Mouse (Mus musculus) heart, embryonic 16.5 days (tissue): Measurements from ENCODE around the gene Drosha. TPM values are rescaled to one million over a fixed set of nuclear protein-coding genes. Genes with fewer than 3 reads are reported as not detected.

Experiments
- ATAC-seq: fragments of 200-750 bp; cut with Nextera tagmentation; replicated peaks from 2 replicates; pipeline ENCODE4 v1.8.0; 2017; ENCODE audit warnings: moderate number of reproducible peaks; ENCODE audit not compliant: insufficient read depth, low FRiP score; ENCODE audit errors: extremely low read depth
- H3K27ac ChIP-seq: fragments of 300-500 bp; sonication (generic); 2 replicates; pipeline ENCODE4 v1.5.1; 2014; ENCODE audit warnings: mild to moderate bottlenecking, low read length, control low read depth, moderate library complexity
- H3K27me3 ChIP-seq: fragments of 300-500 bp; sonication (generic); 2 replicates; pipeline ENCODE4 v1.6.1; 2014; ENCODE audit warnings: low read length, mixed read lengths; ENCODE audit not compliant: control insufficient read depth, insufficient read depth
- H3K36me3 ChIP-seq: fragments of 300-500 bp; sonication (generic); 2 replicates; pipeline ENCODE4 v1.6.1; 2014; ENCODE audit not compliant: control insufficient read depth, insufficient read depth
- H3K4me1 ChIP-seq: fragments of 300-500 bp; sonication (generic); 2 replicates; pipeline ENCODE4 v1.6.1; 2014; ENCODE audit warnings: low read length, mixed read lengths; ENCODE audit not compliant: control insufficient read depth, insufficient read depth
- H3K4me2 ChIP-seq: fragments of 300-500 bp; sonication (generic); 2 replicates; pipeline ENCODE4 v1.6.1; 2014; ENCODE audit warnings: low read depth, mild to moderate bottlenecking, control low read depth, low read length
- H3K4me3 ChIP-seq: fragments of 300-500 bp; sonication (generic); 2 replicates; pipeline ENCODE4 v1.5.1; 2014; ENCODE audit warnings: mild to moderate bottlenecking, control low read depth, low read length
- H3K9ac ChIP-seq: fragments of 300-500 bp; sonication (generic); 2 replicates; pipeline ENCODE4 v1.6.1; 2014; ENCODE audit warnings: low read length, control low read depth
- H3K9me3 ChIP-seq: fragments of 300-500 bp; sonication (generic); replicated peaks from 2 replicates; pipeline ENCODE4 v1.6.1; 2016; ENCODE audit warnings: low read length; ENCODE audit not compliant: control insufficient read depth
- WGBS: fragments of 180-500 bp; shearing (Covaris S2); extraction: QIAGEN DNeasy Blood & Tissue Kit; methylation state at CpG from one replicate; pipeline ENCODE4 v1.1.7; 2014; 5-methylcytosine and 5-hydroxymethylcytosine counted together
- polyA plus RNA-seq: library from polyadenylated mRNA; unstranded; fragments of >200 nt; fragmentation: Nextera tagmentation; extraction: Ambion mirVana; gene quantifications from 2 replicates; pipeline ENCODE4 v1.2.1, GENCODE M21; 2015

Gene Drosha
- polyA plus RNA-seq, 1 experiment from 2014 or later = 25.4 TPM

GRCm38 (mm10) chr15:12822416-12823395, 1.9 kb upstream of the Drosha start:
- Histone ChIP-seq H3K4me3 (no peak overlapping the region), H3K27ac (no peak overlapping the region), H3K9me3 (no peaks in the 10 kb centered on the region), H3K36me3 (peaks cover 23% of the 10 kb centered on the region), H3K4me1 (peaks cover 13% of the 10 kb centered on the region), H3K4me2 (no peak overlapping the region), H3K27me3 (no peaks in the 10 kb centered on the region), H3K9ac (no peak overlapping the region)
- no peak for ATAC-seq
- WGBS = 72% methylated on average over 9 of the region's 9 CpGs

- Histone ChIP-seq H3K4me2 (peak overlapping the region; percentile 83), H3K27me3 (no peaks in the 10 kb centered on the region), H3K9me3 (no peaks in the 10 kb centered on the region), H3K36me3 (peaks cover 30% of the 10 kb centered on the region), H3K27ac (no peak overlapping the region), H3K4me1 (peaks cover 13% of the 10 kb centered on the region), H3K4me3 (peak overlapping the region; percentile 95), H3K9ac (peak overlapping the region; percentile 95)
- WGBS = 76% methylated on average over 2 of the region's 2 CpGs
- no peak for ATAC-seq
Observed at GRCm38 (mm10) chr15:12823455-12824119, 1.0 kb upstream of the Drosha start.

- peak; percentile 9 for ATAC-seq
- Histone ChIP-seq H3K4me1 (peaks cover 13% of the 10 kb centered on the region), H3K9me3 (no peaks in the 10 kb centered on the region), H3K27ac (peak overlapping the region; percentile 38), H3K9ac (peak overlapping the region; percentile 74), H3K4me2 (peak overlapping the region; percentile 82), H3K27me3 (no peaks in the 10 kb centered on the region), H3K4me3 (peak overlapping the region; percentile 95), H3K36me3 (peaks cover 30% of the 10 kb centered on the region)
- under 1% methylated on average over 31 of the region's 31 CpGs for WGBS
Observed at GRCm38 (mm10) chr15:12824965-12825364, 350 bp downstream of the Drosha start.

- H3K27ac ChIP-seq = no peak overlapping the region
- no peak for ATAC-seq
- peak overlapping the region; percentile 95 for H3K4me3 ChIP-seq
- peak overlapping the region; percentile 74 for H3K9ac ChIP-seq
- H3K4me2 ChIP-seq = peak overlapping the region; percentile 82
- H3K4me1 ChIP-seq = peaks cover 13% of the 10 kb centered on the region
- peaks cover 30% of the 10 kb centered on the region for H3K36me3 ChIP-seq
- no peaks in the 10 kb centered on the region for H3K9me3 ChIP-seq
- 51% methylated on average over 12 of the region's 12 CpGs for WGBS
- no peaks in the 10 kb centered on the region for H3K27me3 ChIP-seq
Observed at GRCm38 (mm10) chr15:12825408-12825807, 793 bp downstream of the Drosha start.

GRCm38 (mm10) chr15:12829878-12830277, 5.3 kb downstream of the Drosha start:
- Histone ChIP-seq H3K4me2 (no peak overlapping the region), H3K27ac (no peak overlapping the region), H3K9me3 (no peaks in the 10 kb centered on the region), H3K9ac (no peak overlapping the region), H3K27me3 (no peaks in the 10 kb centered on the region), H3K4me3 (no peak overlapping the region), H3K4me1 (peaks cover 7% of the 10 kb centered on the region), H3K36me3 (peaks cover 39% of the 10 kb centered on the region)
- no peak for ATAC-seq
- WGBS = 87% methylated on average over 3 of the region's 3 CpGs

GRCm38 (mm10) chr15:12832599-12832998, 8.0 kb downstream of the Drosha start:
- no peak overlapping the region for H3K4me3 ChIP-seq
- no peaks in the 10 kb centered on the region for H3K9me3 ChIP-seq
- WGBS = 99% methylated on average over 4 of the region's 4 CpGs
- no peaks in the 10 kb centered on the region for H3K27me3 ChIP-seq
- ATAC-seq = no peak
- H3K9ac ChIP-seq = no peak overlapping the region
- H3K4me1 ChIP-seq = no peaks in the 10 kb centered on the region
- H3K4me2 ChIP-seq = no peak overlapping the region
- H3K27ac ChIP-seq = no peak overlapping the region
- H3K36me3 ChIP-seq = peaks cover 44% of the 10 kb centered on the region

- Histone ChIP-seq H3K27ac (no peak overlapping the region), H3K4me3 (no peak overlapping the region), H3K9ac (no peak overlapping the region), H3K4me2 (no peak overlapping the region), H3K4me1 (no peaks in the 10 kb centered on the region), H3K9me3 (no peaks in the 10 kb centered on the region), H3K27me3 (no peaks in the 10 kb centered on the region), H3K36me3 (peaks cover 45% of the 10 kb centered on the region)
- WGBS = 98% methylated on average over 31 of the region's 31 CpGs
- no peak for ATAC-seq
Observed at GRCm38 (mm10) chr15:12833385-12833784, 8.8 kb downstream of the Drosha start.

GRCm38 (mm10) chr15:12834231-12834630, 9.6 kb downstream of the Drosha start:
- H3K9me3 ChIP-seq = no peaks in the 10 kb centered on the region
- H3K4me2 ChIP-seq = no peak overlapping the region
- H3K9ac ChIP-seq = no peak overlapping the region
- peaks cover 40% of the 10 kb centered on the region for H3K36me3 ChIP-seq
- ATAC-seq = no peak
- no peaks in the 10 kb centered on the region for H3K27me3 ChIP-seq
- 93% methylated on average over 24 of the region's 24 CpGs for WGBS
- H3K4me1 ChIP-seq = no peaks in the 10 kb centered on the region
- H3K27ac ChIP-seq = no peak overlapping the region
- H3K4me3 ChIP-seq = no peak overlapping the region

GRCm38 (mm10) chr15:12840737-12841136, 16.1 kb downstream of the Drosha start:
- Histone ChIP-seq H3K4me2 (no peak overlapping the region), H3K9ac (no peak overlapping the region), H3K9me3 (no peaks in the 10 kb centered on the region), H3K27me3 (no peaks in the 10 kb centered on the region), H3K36me3 (peaks cover 48% of the 10 kb centered on the region), H3K4me3 (no peak overlapping the region), H3K4me1 (no peaks in the 10 kb centered on the region), H3K27ac (no peak overlapping the region)
- no peak for ATAC-seq
- 95% methylated on average over 11 of the region's 11 CpGs for WGBS
